Mouse (Mus musculus): Measurements from ENCODE around the gene Tsc22d4. TPM values are rescaled to one million over a fixed set of nuclear protein-coding genes. Genes with fewer than 3 reads are reported as not detected.
A peak's percentile ranks its signal among the peaks of the same experiment; 100 is the strongest.

Tsc22d4 gene
- total RNA-seq, 2 experiments from 2014 or later: 240 to 253 TPM

- DNase-seq: no peak
Measured at GRCm38 (mm10) chr5:137764609-137765340, 19.2 kb downstream of the Tsc22d4 start.

- no peak for DNase-seq
Measured at GRCm38 (mm10) chr5:137766270-137766669, 20.7 kb downstream of the Tsc22d4 start.

GRCm38 (mm10) chr5:137768475-137768874 is 22.9 kb downstream of the Tsc22d4 start:
- no peak for DNase-seq

GRCm38 (mm10) chr5:137770709-137771108 is 25.2 kb downstream of the Tsc22d4 start:
- DNase-seq: peak in 1 of 2 experiments; percentile 60

- no peak for DNase-seq
Measured at GRCm38 (mm10) chr5:137772755-137773154, 27.2 kb downstream of the Tsc22d4 start.

GRCm38 (mm10) chr5:137775587-137776290 is 30.2 kb downstream of the Tsc22d4 start:
- no peak for DNase-seq

GRCm38 (mm10) chr5:137776408-137776918 is 30.9 kb downstream of the Tsc22d4 start:
- DNase-seq: no peak

- DNase-seq: no peak
Measured at GRCm38 (mm10) chr5:137777267-137777845, 31.8 kb downstream of the Tsc22d4 start.

GRCm38 (mm10) chr5:137778635-137779034 is 33.1 kb downstream of the Tsc22d4 start, which contains the start of gene Ppp1r35:
Gene Ppp1r35 (plus strand): TSS chr5:137778849.
- peak; percentile 97 to 99 for DNase-seq

- DNase-seq: no peak
Measured at GRCm38 (mm10) chr5:137779053-137779933, 33.8 kb downstream of the Tsc22d4 start.

GRCm38 (mm10) chr5:137781661-137782060 is 36.1 kb downstream of the Tsc22d4 start:
- DNase-seq: no peak

- no peak for DNase-seq
Measured at GRCm38 (mm10) chr5:137782776-137783522, 37.4 kb downstream of the Tsc22d4 start.

- DNase-seq: no peak
Measured at GRCm38 (mm10) chr5:137783901-137784540, 38.5 kb downstream of the Tsc22d4 start.

GRCm38 (mm10) chr5:137784546-137784945 is 39.0 kb downstream of the Tsc22d4 start:
- DNase-seq: no peak

GRCm38 (mm10) chr5:137785164-137786031 is 39.9 kb downstream of the Tsc22d4 start:
- peak in 1 of 2 experiments; percentile 43 for DNase-seq

- DNase-seq: peak; percentile 99
Measured at GRCm38 (mm10) chr5:137786109-137786942, 40.8 kb downstream of the Tsc22d4 start.

- DNase-seq: peak; percentile 96 to 97
Measured at GRCm38 (mm10) chr5:137787151-137787928, 41.8 kb downstream of the Tsc22d4 start, which contains the start of the genes Mepce and Zcwpw1. Gene Mepce (minus strand): TSS chr5:137787655. Gene Zcwpw1 (plus strand): TSS chr5:137787798.

All from heart, adult 18-20 months (tissue).